9 mouse cellular contexts compared by ENCODE assay signal in the genomic region with DNA sequence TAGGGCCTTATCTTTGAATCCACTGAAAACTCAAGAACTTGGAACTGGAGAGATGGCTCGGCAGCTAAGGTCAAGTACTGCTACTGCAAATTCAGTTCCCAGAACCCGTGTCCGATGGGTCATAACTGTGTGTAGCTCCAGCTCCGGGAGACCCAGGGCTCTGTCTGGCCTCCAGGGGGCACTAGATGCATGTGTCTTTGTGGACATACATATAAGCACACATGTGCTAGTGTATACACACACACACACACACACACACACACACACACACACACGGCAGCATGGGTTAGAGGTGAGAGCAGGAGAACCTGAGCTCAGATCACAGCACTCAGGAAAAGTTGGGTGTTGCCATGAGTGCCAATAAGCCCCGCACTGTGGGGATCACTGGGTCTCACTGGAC. TPM values are rescaled to one million over a fixed set of nuclear protein-coding genes. Genes with fewer than 3 reads are reported as not detected.
DNase-seq lines count a peak whose midpoint lies in the region; ATAC-seq and TF ChIP-seq lines count a peak whose summit lies in the region.
"Had no signal": no experiment of that assay in that cellular context is flagged by ENCODE, and none has a peak within 500 bp of the region (broad histone marks: within the 10 kb centered on the region; RNA-seq: fewer than 3 reads in every experiment).

No protein-coding gene starts in this region.

- TF ChIP-seq POLR2A in CH12.LX (IDR thresholded peaks at IDR 0.05; ENCODE audit: low read depth, low read length) = no peak

- H3K27ac ChIP-seq in hindbrain, embryonic 10.5 days = no peak overlapping the region
- no peak overlapping the region for H3K27ac ChIP-seq in hindbrain, embryonic 12.5 days
- H3K27ac ChIP-seq in CH12.LX (ENCODE audit: insufficient read depth, low read depth) = no peak overlapping the region
- no peak overlapping the region for H3K27ac ChIP-seq in kidney, postnatal 0 days

- in situ Hi-C loops in CH12.LX (cut with MboI; ENCODE audit: low pct_ligation_motif_present, low pct_unique_long_range_greater_than_20kb, low sequenced_read_pairs) = loop anchor here (10.0 kb wide), 1 partner anchor 277 kb away; no protein-coding TSS in a partner anchor

- H3K9me3 ChIP-seq in hindbrain, embryonic 10.5 days = no peaks in the 10 kb centered on the region
- no peaks in the 10 kb centered on the region for H3K9me3 ChIP-seq in hindbrain, embryonic 12.5 days (replicated peaks)
- H3K9me3 ChIP-seq in CH12.LX (replicated peaks; ENCODE audit: low read length) = no peaks in the 10 kb centered on the region
- no peaks in the 10 kb centered on the region for H3K9me3 ChIP-seq in kidney, postnatal 0 days (replicated peaks; ENCODE audit: low read length)

- no peak overlapping the region for H3K4me2 ChIP-seq in hindbrain, embryonic 12.5 days (replicated peaks)
- no peak overlapping the region for H3K4me2 ChIP-seq in CH12.LX (ENCODE audit: insufficient read depth, low read depth, poor library complexity, severe bottlenecking)
- no peak overlapping the region for H3K4me2 ChIP-seq in kidney, postnatal 0 days (ENCODE audit: low read length)

- no peaks in the 10 kb centered on the region for H3K4me1 ChIP-seq in hindbrain, embryonic 10.5 days (replicated peaks)
- H3K4me1 ChIP-seq in hindbrain, embryonic 12.5 days = no peaks in the 10 kb centered on the region
- peaks cover 9 to 11% of the 10 kb centered on the region in 2 experiments; a peak in 2 of 4 replicates for H3K4me1 ChIP-seq in CH12.LX (ENCODE audit: control insufficient read depth in 1 of 2, insufficient read depth in 2 of 2)
- no peaks in the 10 kb centered on the region for H3K4me1 ChIP-seq in kidney, postnatal 0 days (replicated peaks; ENCODE audit: insufficient read depth, low read length)

- H3K4me3 ChIP-seq in hindbrain, embryonic 10.5 days = no peak overlapping the region
- no peak overlapping the region for H3K4me3 ChIP-seq in hindbrain, embryonic 12.5 days
- no peak overlapping the region for H3K4me3 ChIP-seq in CH12.LX (replicated peaks in 1 of 3; ENCODE audit: low read depth in 2 of 3, low read length in 2 of 3, poor library complexity in 1 of 3)
- no peak overlapping the region for H3K4me3 ChIP-seq in kidney, postnatal 0 days (replicated peaks; ENCODE audit: low read depth, low read length)

- no peaks in the 10 kb centered on the region for H3K27me3 ChIP-seq in hindbrain, embryonic 10.5 days (ENCODE audit: insufficient read depth, poor library complexity, severe bottlenecking)
- H3K27me3 ChIP-seq in hindbrain, embryonic 12.5 days = no peaks in the 10 kb centered on the region
- H3K27me3 ChIP-seq in CH12.LX (replicated peaks) = no peaks in the 10 kb centered on the region
- no peaks in the 10 kb centered on the region for H3K27me3 ChIP-seq in kidney, postnatal 0 days (ENCODE audit: insufficient read depth, low read length)

- 86% methylated on average over 6 of the region's 6 CpGs for WGBS in hindbrain, embryonic 10.5 days
- WGBS in hindbrain, embryonic 12.5 days = 83% methylated on average over 6 of the region's 6 CpGs
- WGBS in kidney, postnatal 0 days = 85% methylated on average over 6 of the region's 6 CpGs

- dilution Hi-C loops in CH12.LX (cut with MboI; ENCODE audit: extremely low pct_ligation_motif_present, extremely low pct_unique_long_range_greater_than_20kb, low sequenced_read_pairs) = no loop called here

- H3K9ac ChIP-seq in hindbrain, embryonic 12.5 days = no peak overlapping the region
- no peak overlapping the region for H3K9ac ChIP-seq in CH12.LX (ENCODE audit: insufficient read depth, low read depth)
- no peak overlapping the region for H3K9ac ChIP-seq in kidney, postnatal 0 days (ENCODE audit: low read depth, low read length)

- H3K36me3 ChIP-seq in hindbrain, embryonic 10.5 days = no peaks in the 10 kb centered on the region
- no peaks in the 10 kb centered on the region for H3K36me3 ChIP-seq in hindbrain, embryonic 12.5 days
- no peaks in the 10 kb centered on the region for H3K36me3 ChIP-seq in CH12.LX (replicated peaks in 1 of 2; ENCODE audit: control insufficient read depth in 1 of 2, insufficient read depth in 1 of 2, low read length in 1 of 2)
- H3K36me3 ChIP-seq in kidney, postnatal 0 days (ENCODE audit: insufficient read depth, low read length) = no peaks in the 10 kb centered on the region

- TF ChIP-seq RAD21 in CH12.LX (IDR thresholded peaks at IDR 0.05; ENCODE audit: low read depth, low read length) = peak; percentile 84

- peak; percentile 32 for DNase-seq in hindbrain, embryonic 10.5 days (ENCODE audit: low spot score)
- DNase-seq in CH12.LX (ENCODE audit: extremely low read depth) = peak; percentile 82
- peak; percentile 64 for DNase-seq in adrenal gland, postnatal 14 days
- no peak for DNase-seq in kidney, postnatal 0 days (ENCODE audit: low spot score)
- DNase-seq in testis, postnatal 10 days (ENCODE audit: low spot score) = peak; percentile 57
- DNase-seq in frontal cortex, postnatal 14 days (ENCODE audit: low spot score in 2 of 2) = no peak
- DNase-seq in layer of hippocampus, adult 9-11 months = no peak

- ATAC-seq in hindbrain, embryonic 12.5 days (ENCODE audit: low FRiP score) = no peak
- peak; percentile 40; the same call in 1 of the 2 replicates for ATAC-seq in kidney, postnatal 0 days (replicated peaks; ENCODE audit: low FRiP score, low read depth)

- H3K79me2 ChIP-seq in CH12.LX (replicated peaks; ENCODE audit: control insufficient read depth, extremely low read depth, insufficient read depth, poor library complexity, severe bottlenecking) = no peaks in the 10 kb centered on the region

- peak; percentile 44 to 92 for TF ChIP-seq CTCF in CH12.LX (conservative IDR thresholded peaks at IDR 0.05 in 1 of 2, IDR thresholded peaks at IDR 0.05 in 1 of 2; ENCODE audit: low read depth in 2 of 2, low read length in 2 of 2)
- TF ChIP-seq CTCF in kidney, postnatal 0 days (IDR thresholded peaks at IDR 0.05; ENCODE audit: low read depth) = peak; percentile 54

- TF ChIP-seq EP300 in CH12.LX (IDR thresholded peaks at IDR 0.05; ENCODE audit: low read length) = no peak

TF ChIP-seq in CH12.LX, 34 proteins besides CTCF, POLR2A, EP300 and RAD21 (continues in another document):
- TF ChIP-seq TCF12 (IDR thresholded peaks at IDR 0.05; ENCODE audit: low read depth, low read length) (no peak; the same call in 1 of the 2 replicates), ZMIZ1 (IDR thresholded peaks at IDR 0.05; ENCODE audit: low read depth, low read length) (no peak), JUND (conservative IDR thresholded peaks at IDR 0.05; ENCODE audit: low read depth, low read length) (no peak), ZNF384 (IDR thresholded peaks at IDR 0.05; ENCODE audit: low read depth, low read length) (no peak), UBTF (IDR thresholded peaks at IDR 0.05; ENCODE audit: low read depth, low read length) (no peak), NELFE (IDR thresholded peaks at IDR 0.05; ENCODE audit: low read depth, low read length) (0 out of 2 replicates have a peak, but pooled peaks have one; percentile 25), IRF4 (IDR thresholded peaks at IDR 0.05; ENCODE audit: low read depth, low read length) (peak; percentile 36; the same call in 1 of the 2 replicates), CHD2 (IDR thresholded peaks at IDR 0.05; ENCODE audit: low read length) (no peak), HCFC1 (IDR thresholded peaks at IDR 0.05; ENCODE audit: low read depth, low read length) (no peak), RCOR1 (conservative IDR thresholded peaks at IDR 0.05; ENCODE audit: low read depth, low read length) (no peak), E2F4 (IDR thresholded peaks at IDR 0.05; ENCODE audit: insufficient replicate concordance, low read depth, low read length) (no peak), USF2 (conservative IDR thresholded peaks at IDR 0.05; ENCODE audit: low read depth, low read length) (no peak), MXI1 (IDR thresholded peaks at IDR 0.05; ENCODE audit: low read depth, low read length) (peak; percentile 54; the same call in 1 of the 2 replicates), NRF1 (IDR thresholded peaks at IDR 0.05; ENCODE audit: low read depth, low read length) (no peak), MEF2A (IDR thresholded peaks at IDR 0.05; ENCODE audit: borderline replicate concordance, low read depth, low read length) (no peak), ELF1 (IDR thresholded peaks at IDR 0.05; ENCODE audit: low read depth, low read length) (0 out of 2 replicates have a peak, but pooled peaks have one; percentile 8), MAFK (IDR thresholded peaks at IDR 0.05; ENCODE audit: insufficient replicate concordance, low read length) (no peak), TBP (conservative IDR thresholded peaks at IDR 0.05; ENCODE audit: low read depth, low read length) (no peak), USF1 (IDR thresholded peaks at IDR 0.05; ENCODE audit: low read depth, low read length) (no peak), CHD1 (IDR thresholded peaks at IDR 0.05; ENCODE audit: low read depth, low read length) (0 out of 2 replicates have a peak, but pooled peaks have one; percentile 37), KAT2A (IDR thresholded peaks at IDR 0.05; ENCODE audit: insufficient replicate concordance, low read length) (no peak), POLR2AphosphoS2 (IDR thresholded peaks at IDR 0.05; ENCODE audit: low read depth, low read length) (no peak), SMC3 (IDR thresholded peaks at IDR 0.05; ENCODE audit: low read depth, low read length) (peak; percentile 90), MAX (IDR thresholded peaks at IDR 0.05; ENCODE audit: low read length) (peak; percentile 88), PAX5 (IDR thresholded peaks at IDR 0.05; ENCODE audit: low read length) (no peak), ZC3H11A (IDR thresholded peaks at IDR 0.05; ENCODE audit: low read depth, low read length) (peak; percentile 61), MYC (IDR thresholded peaks at IDR 0.05; ENCODE audit: low read depth, low read length) (peak; percentile 84)

RNA-seq across cellular contexts. Expression of gene Ptgfr, which starts 19.2 kb away (rescaled TPM):
- 0.77 and 1.2 TPM in 2 replicates for polyA plus RNA-seq in hindbrain, embryonic 10.5 days (2016; fragmentation: Nextera tagmentation; extraction: Ambion mirVana)
- 0.91 and 1.5 TPM in 2 replicates for polyA plus RNA-seq in hindbrain, embryonic 12.5 days (2016; fragmentation: Nextera tagmentation; extraction: Ambion mirVana)
- total RNA-seq in CH12.LX (2012; rRNA removed) (not detected in 2 replicates), CH12.LX (2014; rRNA removed) (not detected in 2 replicates)
- polyA plus RNA-seq in CH12.LX (2012; ENCODE audit: insufficient read length, low read depth) = not detected in 2 replicates
- 0.15 and 0.71 TPM in 2 replicates for total RNA-seq in adrenal gland, postnatal 14 days (2021)
- 2.8 and 4.0 TPM in 2 replicates for polyA plus RNA-seq in kidney, postnatal 0 days (2015; fragmentation: Nextera tagmentation; extraction: Ambion mirVana)

RNA-seq across cellular contexts. Expression of gene Ifi44l, which starts 55.6 kb away (rescaled TPM):
- not detected in 2 replicates for polyA plus RNA-seq in hindbrain, embryonic 10.5 days (2016; fragmentation: Nextera tagmentation; extraction: Ambion mirVana)
- not detected in 2 replicates for polyA plus RNA-seq in hindbrain, embryonic 12.5 days (2016; fragmentation: Nextera tagmentation; extraction: Ambion mirVana)
- not detected in 2 replicates for total RNA-seq in CH12.LX (2012; rRNA removed)
- total RNA-seq in CH12.LX (2014; rRNA removed) = not detected in 2 replicates
- polyA plus RNA-seq in CH12.LX (2012; ENCODE audit: insufficient read length, low read depth) = not detected in 2 replicates
- total RNA-seq in adrenal gland, postnatal 14 days (2021) = not detected in 2 replicates
- 0.17 TPM in 1 of 2 replicates, not detected in the other for polyA plus RNA-seq in kidney, postnatal 0 days (2015; fragmentation: Nextera tagmentation; extraction: Ambion mirVana)
- total RNA-seq: left cerebral cortex, adult 18-20 months had no signal

Comparison
In these comparisons a context has a peak if more than half of its experiments do, and no peak if none do; other contexts are left out.
1. DNase-seq: peak in hindbrain, embryonic 10.5 days (single experiment), CH12.LX (single experiment), adrenal gland, postnatal 14 days (single experiment) and testis, postnatal 10 days (single experiment); none in kidney, postnatal 0 days (single experiment), frontal cortex, postnatal 14 days (0 of 2) and layer of hippocampus, adult 9-11 months (single experiment).